Mouse (Mus musculus) liver, embryonic 14.5 days (tissue): ENCODE results near the gene Bin2.

Experiments used
- CTCF ChIP-seq: IDR thresholded peaks from 2 replicates; pipeline ENCODE4 v1.5.1; 2016; ENCODE audit warnings: antibody characterized with exemption, low read depth, control low read depth
- EP300 ChIP-seq: IDR thresholded peaks from 2 replicates; pipeline ENCODE4 v1.6.1; 2016; ENCODE audit warnings: antibody characterized with exemption, low read depth

GRCm38 (mm10) chr15:100614218-100614995, 54.9 kb downstream of the Bin2 start:
- TF ChIP-seq CTCF (no peak), EP300 (no peak)
